Mouse (Mus musculus) olfactory bulb, adult 2 months (tissue): Measurements from ENCODE around the gene Syngr4. TPM values are rescaled to one million over a fixed set of nuclear protein-coding genes. Genes with fewer than 3 reads are reported as not detected.
"Not testable (repeated sequence)": the region's sequence is repeated elsewhere in the genome, so short reads cannot be mapped to it uniquely, and the experiment has no call there.

Experiments used
- H3K27ac ChIP-seq: fragments of 200-500 bp; 2 replicates; pipeline ENCODE4 v1.5.1; 2012; ENCODE audit warnings: low read depth, low read length; ENCODE audit not compliant: insufficient read depth
- H3K4me1 ChIP-seq: fragments of 200-500 bp; 2 replicates; pipeline ENCODE4 v1.6.1; 2012; ENCODE audit warnings: low read length; ENCODE audit not compliant: control insufficient read depth, insufficient read depth
- H3K4me3 ChIP-seq: fragments of 200-500 bp; 2 replicates; pipeline ENCODE4 v1.5.1; 2012; ENCODE audit warnings: mild to moderate bottlenecking, low read depth, low read length, moderate library complexity; ENCODE audit not compliant: insufficient read depth
- CTCF ChIP-seq: fragments of 200-500 bp; IDR thresholded peaks from 2 replicates; pipeline ENCODE4 v1.5.1; 2012; ENCODE audit warnings: low read depth, mild to moderate bottlenecking, low read length, moderate library complexity; ENCODE audit not compliant: insufficient read depth
- POLR2A ChIP-seq: fragments of 200-500 bp; IDR thresholded peaks from 2 replicates; pipeline ENCODE4 v1.6.1; 2012; ENCODE audit warnings: mild to moderate bottlenecking, low read depth, low read length, moderate library complexity; ENCODE audit not compliant: insufficient read depth
- WGBS: fragments of 180-500 bp; shearing (Covaris S2); methylation state at CpG from one replicate; pipeline ENCODE4 v1.1.7; 2018; 5-methylcytosine and 5-hydroxymethylcytosine counted together
- polyA plus RNA-seq: library from polyadenylated mRNA; stranded (reverse); fragments of >200 nt; gene quantifications from 2 replicates; pipeline ENCODE4 v1.2.4, GENCODE M21; 2012; ENCODE audit warnings: low replicate concordance; ENCODE audit not compliant: missing spikeins, insufficient read depth, insufficient read length

Syngr4 gene
- polyA plus RNA-seq, result not detected in 2 replicates

DNA sequence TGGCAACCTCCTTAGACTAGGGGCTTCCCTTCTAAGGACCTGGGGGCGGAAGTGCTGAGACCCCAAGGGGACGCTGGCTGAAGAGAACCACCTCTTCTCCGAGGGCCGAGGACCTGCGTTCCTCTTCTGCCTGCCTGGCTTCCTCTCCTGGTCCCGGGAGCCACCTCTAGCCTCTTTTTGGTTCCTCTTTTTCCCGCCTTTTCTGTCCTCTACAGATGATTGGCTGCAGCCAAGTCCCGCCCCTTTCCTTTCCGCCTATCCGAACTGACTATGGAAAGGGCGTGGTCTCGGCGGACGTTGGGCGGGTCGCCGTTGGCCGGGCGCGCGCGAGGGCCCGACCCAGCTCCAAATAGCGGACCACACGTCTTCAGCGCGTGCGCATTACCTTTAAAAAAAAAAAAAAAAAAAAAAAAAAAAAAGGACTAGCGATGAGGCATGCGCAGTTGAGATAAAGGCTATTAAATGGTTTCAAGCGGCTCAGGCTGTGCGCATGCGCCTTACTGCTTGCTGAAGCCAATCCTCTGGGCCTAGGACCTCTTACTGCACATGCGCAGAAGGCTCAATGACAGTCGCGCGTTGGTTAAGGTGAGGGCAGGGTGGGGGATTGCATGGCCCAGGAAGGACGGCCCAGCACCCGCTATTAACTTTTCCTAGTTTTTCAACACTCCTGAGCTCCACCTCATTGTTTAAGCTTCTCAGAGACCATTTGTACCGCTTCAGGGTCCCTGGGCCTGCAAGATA lies at the start of gene Syngr4, which contains the start of gene Tmem143:
Syngr4 (minus strand) TSS at position 198 of the 741 bp plus-strand sequence.
Tmem143 (plus strand) TSS at position 425 of the 741 bp plus-strand sequence.
- Histone ChIP-seq H3K4me3 (peak within 1 kb of the TSS; percentile 56), H3K27ac (peak within 1 kb of the TSS; percentile 82)

DNA sequence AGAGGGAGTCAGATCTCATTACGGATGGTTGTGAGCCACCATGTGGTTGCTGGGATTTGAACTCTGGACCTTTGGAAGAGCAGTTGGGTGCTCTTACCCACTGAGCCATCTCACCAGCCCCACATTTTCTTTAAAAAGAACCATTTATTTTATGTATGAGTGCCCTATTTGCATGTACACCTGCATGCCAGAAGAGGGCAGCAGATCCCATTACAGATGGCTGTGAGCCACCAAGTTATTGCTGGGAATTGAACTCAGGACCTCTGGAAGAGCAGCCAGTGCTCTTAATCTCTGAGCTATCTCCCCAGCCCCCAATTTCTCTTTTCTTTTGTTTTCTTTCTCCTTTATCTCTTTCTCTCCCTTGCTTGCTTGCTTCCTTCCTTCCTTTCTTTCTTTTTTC lies 46.8 kb upstream of the Syngr4 start:
- not testable (repeated sequence) for H3K27ac ChIP-seq, H3K4me3 ChIP-seq, H3K4me1 ChIP-seq
- 35% methylated on average over 1 of the region's 1 CpGs for WGBS

More for the DNA sequence above, at the start of gene Syngr4, which contains the start of gene Tmem143:
- under 1% methylated on average over 40 of the region's 40 CpGs for WGBS
- peak; percentile 67 for TF ChIP-seq POLR2A
- TF ChIP-seq CTCF, result no peak
- no peaks in the 10 kb centered on the region for H3K4me1 ChIP-seq

DNA sequence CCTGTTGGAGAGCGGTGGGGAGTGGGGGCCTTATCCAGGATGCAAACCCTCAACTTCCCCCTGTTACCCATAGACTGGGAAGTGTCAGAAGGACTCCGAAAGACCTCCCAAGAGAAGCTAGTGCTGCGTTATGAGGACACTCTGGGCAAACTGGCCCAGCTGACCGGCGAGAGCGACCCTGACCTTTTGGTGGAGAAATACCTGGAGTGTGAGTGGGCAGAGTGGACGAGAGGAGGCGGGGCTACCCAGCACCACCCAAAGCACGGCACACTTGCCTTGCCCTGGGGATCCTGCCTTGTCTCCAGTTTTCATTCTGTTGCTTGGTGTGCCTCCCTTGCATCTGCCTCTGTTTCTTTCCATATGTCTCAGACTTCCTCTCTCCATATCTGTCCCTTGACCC lies 45.5 kb upstream of the Syngr4 start:
- Histone ChIP-seq H3K27ac (no peak overlapping the region), H3K4me3 (no peak overlapping the region), H3K4me1 (no peaks in the 10 kb centered on the region)
- 93% methylated on average over 9 of the region's 9 CpGs for WGBS
- no peak for TF ChIP-seq CTCF
- TF ChIP-seq POLR2A, result no peak

GRCm38 (mm10) chr7:45939836-45940235 lies 43.3 kb upstream of the Syngr4 start:
- TF ChIP-seq CTCF (no peak), POLR2A (no peak)
- H3K27ac ChIP-seq, result no peak overlapping the region
- WGBS, result 57% methylated on average over 2 of the region's 2 CpGs
- no peaks in the 10 kb centered on the region for H3K4me1 ChIP-seq
- H3K4me3 ChIP-seq, result no peak overlapping the region

GRCm38 (mm10) chr7:45935114-45935513 lies 38.6 kb upstream of the Syngr4 start:
- Histone ChIP-seq H3K4me1 (no peaks in the 10 kb centered on the region), H3K4me3 (no peak overlapping the region), H3K27ac (no peak overlapping the region)
- 11% methylated on average over 7 of the region's 7 CpGs for WGBS
- no peak for TF ChIP-seq POLR2A
- TF ChIP-seq CTCF, result peak; percentile 47

DNA sequence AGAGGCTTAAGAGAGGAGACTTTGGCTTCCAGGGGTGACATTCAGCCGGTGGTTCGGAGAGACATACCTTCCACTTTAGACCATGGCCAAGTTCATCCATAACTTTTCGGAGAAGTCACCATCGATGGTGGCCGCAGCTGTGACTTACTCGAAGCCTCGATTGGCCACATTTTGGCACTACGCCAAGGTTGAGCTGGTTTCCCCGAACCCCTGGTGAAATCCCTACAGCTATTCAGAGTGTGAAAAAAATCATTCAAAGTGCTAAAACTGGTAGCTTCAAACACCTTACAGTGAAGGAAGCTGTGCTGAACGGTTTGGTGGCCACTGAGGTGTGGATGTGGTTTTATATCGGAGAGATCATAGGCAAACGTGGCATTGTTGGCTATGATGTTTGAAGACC lies 37.3 kb upstream of the Syngr4 start:
- H3K27ac ChIP-seq, H3K4me1 ChIP-seq, H3K4me3 ChIP-seq: not testable (repeated sequence)
- WGBS, result 79% methylated on average over 12 of the region's 12 CpGs

DNA sequence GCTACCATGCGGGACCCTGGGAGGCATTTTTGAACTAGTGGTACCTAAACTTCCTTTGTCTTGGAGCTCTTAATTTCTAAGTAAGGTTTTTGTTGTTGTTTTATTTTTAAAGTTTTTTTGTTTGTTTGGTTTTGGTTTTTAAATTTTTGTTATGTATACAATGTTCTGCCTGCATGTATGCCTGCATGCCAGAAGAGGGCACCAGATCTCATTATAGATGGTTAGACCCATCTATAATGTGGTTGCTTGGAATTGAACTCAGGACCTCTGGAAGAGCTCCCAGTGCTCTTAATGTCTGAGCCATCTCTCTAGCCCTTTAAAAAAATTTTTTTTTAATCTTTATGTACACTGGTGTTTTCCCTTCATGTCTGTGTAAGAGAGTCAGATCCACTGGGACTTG lies 33.2 kb upstream of the Syngr4 start:
- TF ChIP-seq CTCF (no peak), POLR2A (no peak)
- H3K4me1 ChIP-seq, result peaks cover 6% of the 10 kb centered on the region
- no peak overlapping the region for H3K27ac ChIP-seq
- no peak overlapping the region for H3K4me3 ChIP-seq
- 88% methylated on average over 1 of the region's 1 CpGs for WGBS

DNA sequence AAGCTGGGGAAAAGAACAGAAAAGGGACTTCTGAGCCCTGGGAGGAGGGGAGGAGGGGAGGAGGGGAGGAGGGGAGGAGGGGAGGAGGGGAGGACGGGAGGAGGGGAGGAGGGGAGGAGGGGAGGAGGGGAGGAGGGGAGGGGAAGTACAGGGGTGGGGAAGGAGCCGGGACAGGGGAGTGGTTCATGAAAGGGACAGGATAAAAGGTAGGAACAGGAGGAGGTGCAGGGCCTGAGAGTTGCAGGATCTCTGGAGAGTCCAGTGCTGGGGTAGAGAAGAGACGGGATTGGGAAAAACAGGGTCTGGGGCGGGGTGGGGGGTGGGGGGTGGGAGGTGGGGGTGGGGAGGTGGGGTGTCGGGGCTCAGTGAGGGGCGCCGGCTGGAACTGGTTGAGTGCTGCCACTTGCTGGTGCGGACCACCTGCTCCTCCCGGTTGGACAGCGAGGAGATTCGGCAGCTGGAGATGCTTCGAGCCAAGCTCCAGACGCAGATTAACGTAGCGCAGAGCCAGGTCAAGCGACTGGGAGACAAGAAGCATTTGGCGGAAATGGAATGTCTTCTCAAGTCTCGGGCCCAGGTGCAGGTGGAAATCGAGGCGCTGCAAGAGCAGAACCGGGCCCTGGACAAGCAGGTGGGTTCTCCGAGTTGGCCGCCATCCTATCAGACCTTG lies 32.2 kb upstream of the Syngr4 start:
- 20% methylated on average over 22 of the region's 23 CpGs for WGBS
- H3K4me1 ChIP-seq, result peaks cover 12% of the 10 kb centered on the region
- H3K27ac ChIP-seq, result no peak overlapping the region
- peak overlapping the region; percentile 4; the same call in 1 of the 2 replicates for H3K4me3 ChIP-seq
- TF ChIP-seq POLR2A (no peak), CTCF (no peak)

GRCm38 (mm10) chr7:45924429-45924816 lies 27.9 kb upstream of the Syngr4 start:
- TF ChIP-seq POLR2A (no peak), CTCF (no peak)
- Histone ChIP-seq H3K4me3 (peak overlapping the region; percentile 15; the same call in 1 of the 2 replicates), H3K27ac (no peak overlapping the region; the same call in 1 of the 2 replicates), H3K4me1 (peaks cover 49% of the 10 kb centered on the region)
- 28% methylated on average over 14 of the region's 14 CpGs for WGBS
